Mouse (Mus musculus): Measurements from ENCODE around the gene Apoc3.

- no peak for TF ChIP-seq CTCF (IDR thresholded peaks at IDR 0.05; ENCODE audit: extremely low read depth, insufficient read length, insufficient replicate concordance, low read depth, low read length)
- no peak for TF ChIP-seq POLR2A (IDR thresholded peaks at IDR 0.05; ENCODE audit: low read depth, low read length)
Measured at GRCm38 (mm10) chr9:46214946-46215337, 20.5 kb downstream of the Apoc3 start.
